Mouse (Mus musculus) stomach, postnatal 0 days (tissue): ENCODE results near the gene Crybb3. TPM values are rescaled to one million over a fixed set of nuclear protein-coding genes. Genes with fewer than 3 reads are reported as not detected.
"Not testable (repeated sequence)": the region's sequence is repeated elsewhere in the genome, so short reads cannot be mapped to it uniquely, and the experiment has no call there.

ENCODE experiments used
- ATAC-seq: fragments of 200-750 bp; cut with Nextera tagmentation; 2 replicates; pipeline ENCODE4 v1.8.0; 2017; ENCODE audit not compliant: low FRiP score, low TSS enrichment
- DNase-seq: peaks from one replicate; pipeline ENCODE4 v3.0.0-alpha.2; 2016; ENCODE audit warnings: low spot score
- H3K27ac ChIP-seq: fragments of 300-500 bp; sonication (generic); replicated peaks from 2 replicates; pipeline ENCODE4 v1.5.1; 2014; ENCODE audit warnings: mild to moderate bottlenecking, control low read depth
- H3K27me3 ChIP-seq: fragments of 300-500 bp; sonication (generic); 2 replicates; pipeline ENCODE4 v1.6.1; 2014; ENCODE audit warnings: low read length; ENCODE audit not compliant: control insufficient read depth, insufficient read depth
- H3K36me3 ChIP-seq: fragments of 300-500 bp; sonication (generic); 2 replicates; pipeline ENCODE4 v1.6.1; 2014; ENCODE audit warnings: low read length, mixed read lengths; ENCODE audit not compliant: control insufficient read depth, insufficient read depth
- H3K4me1 ChIP-seq: fragments of 300-500 bp; sonication (generic); replicated peaks from 2 replicates; pipeline ENCODE4 v1.6.1; 2014; ENCODE audit warnings: antibody characterized with exemption; ENCODE audit not compliant: control insufficient read depth, insufficient read depth
- H3K4me2 ChIP-seq: fragments of 300-500 bp; sonication (generic); replicated peaks from 2 replicates; pipeline ENCODE4 v1.6.1; 2014; ENCODE audit warnings: low read depth, mild to moderate bottlenecking, control low read depth, moderate library complexity
- H3K4me3 ChIP-seq: fragments of 300-500 bp; sonication (generic); 2 replicates; pipeline ENCODE4 v1.5.1; 2014; ENCODE audit warnings: low read depth, low read length, control low read depth
- H3K9ac ChIP-seq: fragments of 300-500 bp; sonication (generic); 2 replicates; pipeline ENCODE4 v1.6.1; 2014; ENCODE audit warnings: mild to moderate bottlenecking, low read length, control low read depth, mixed read lengths
- H3K9me3 ChIP-seq: fragments of 300-500 bp; sonication (generic); 2 replicates; pipeline ENCODE4 v1.6.1; 2016; ENCODE audit warnings: low read length; ENCODE audit not compliant: control insufficient read depth
- CTCF ChIP-seq: IDR thresholded peaks from 2 replicates; pipeline ENCODE4 v1.5.1; 2016; ENCODE audit warnings: antibody characterized with exemption, low read depth, mild to moderate bottlenecking, moderate library complexity
- EP300 ChIP-seq: optimal IDR thresholded peaks from 2 replicates; pipeline ENCODE3; 2016; ENCODE audit warnings: antibody characterized with exemption
- WGBS: fragments of 180-500 bp; shearing (Covaris S2); extraction: QIAGEN DNeasy Blood & Tissue Kit; methylation state at CpG from one replicate; pipeline ENCODE4 v1.1.7; 2014; 5-methylcytosine and 5-hydroxymethylcytosine counted together
- polyA plus RNA-seq: library from polyadenylated mRNA; unstranded; fragments of >200 nt; fragmentation: Nextera tagmentation; extraction: Ambion mirVana; gene quantifications from 2 replicates; pipeline ENCODE4 v1.2.1, GENCODE M21; 2015

The Crybb3 gene
- polyA plus RNA-seq, 1 experiment from 2014 or later, result 0.52 TPM

- 0 out of 2 replicates have a peak, but pooled peaks cover 5% of the 10 kb centered on the region for H3K4me1 ChIP-seq
- no peak for DNase-seq
Observed at GRCm38 (mm10) chr5:113114264-113115225, 33.2 kb upstream of the Crybb3 start.

GRCm38 (mm10) chr5:113113120-113113519 lies 31.7 kb upstream of the Crybb3 start:
- TF ChIP-seq CTCF, result no peak
- no peak for TF ChIP-seq EP300
- ATAC-seq, result peak; percentile 71
- no peaks in the 10 kb centered on the region for H3K36me3 ChIP-seq
- DNase-seq, result peak; percentile 81
- no peaks in the 10 kb centered on the region for H3K9me3 ChIP-seq
- H3K27me3 ChIP-seq, result no peaks in the 10 kb centered on the region
- 21% methylated on average over 5 of the region's 5 CpGs for WGBS
- 0 out of 2 replicates have a peak, but pooled peaks cover 5% of the 10 kb centered on the region for H3K4me1 ChIP-seq
- no peak overlapping the region for H3K9ac ChIP-seq
- peak overlapping the region; percentile 58; the same call in 1 of the 2 replicates for H3K27ac ChIP-seq
- H3K4me2 ChIP-seq, result no peak overlapping the region
- no peak overlapping the region for H3K4me3 ChIP-seq

More at GRCm38 (mm10) chr5:113114264-113115225, 33.2 kb upstream of the Crybb3 start:
- H3K4me2 ChIP-seq, result no peak overlapping the region
- 35% methylated on average over 20 of the region's 20 CpGs for WGBS
- H3K4me3 ChIP-seq, result no peak overlapping the region
- H3K9ac ChIP-seq, result peak overlapping the region; percentile 31; the same call in 1 of the 2 replicates
- TF ChIP-seq CTCF (no peak), EP300 (no peak)
- H3K9me3 ChIP-seq, result no peaks in the 10 kb centered on the region
- H3K36me3 ChIP-seq, result no peaks in the 10 kb centered on the region
- H3K27ac ChIP-seq, result peak overlapping the region; percentile 73
- no peak; the same call in 1 of the 2 replicates for ATAC-seq
- no peaks in the 10 kb centered on the region for H3K27me3 ChIP-seq

DNA sequence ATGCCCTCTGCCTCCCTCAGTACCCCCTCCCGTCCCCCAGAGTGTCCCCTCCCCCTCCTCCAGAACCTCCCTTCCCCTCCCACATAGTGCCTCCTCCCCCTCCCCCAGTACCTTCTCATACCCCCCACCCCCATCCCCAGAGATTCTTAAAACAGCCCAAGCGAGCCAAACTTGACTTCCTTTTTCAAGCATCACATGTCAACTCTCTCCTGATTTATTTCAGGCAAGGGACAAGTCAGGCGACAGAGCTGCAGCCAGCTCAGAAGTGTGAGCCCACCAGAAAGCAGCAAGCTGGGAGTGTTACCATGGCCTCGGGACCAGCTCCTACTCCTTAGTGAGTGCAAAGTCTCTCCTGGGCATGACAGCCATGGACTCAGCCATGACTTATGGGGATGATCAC lies 30.0 kb upstream of the Crybb3 start:
- no peak for DNase-seq
- Histone ChIP-seq H3K4me3 (no peak overlapping the region), H3K27me3 (no peaks in the 10 kb centered on the region), H3K9me3 (no peaks in the 10 kb centered on the region), H3K9ac (no peak overlapping the region), H3K27ac (no peak overlapping the region), H3K4me1 (0 out of 2 replicates have a peak, but pooled peaks cover 5% of the 10 kb centered on the region), H3K4me2 (no peak overlapping the region), H3K36me3 (no peaks in the 10 kb centered on the region)
- TF ChIP-seq EP300 (no peak), CTCF (no peak)
- no peak for ATAC-seq
- 21% methylated on average over 4 of the region's 4 CpGs for WGBS

DNA sequence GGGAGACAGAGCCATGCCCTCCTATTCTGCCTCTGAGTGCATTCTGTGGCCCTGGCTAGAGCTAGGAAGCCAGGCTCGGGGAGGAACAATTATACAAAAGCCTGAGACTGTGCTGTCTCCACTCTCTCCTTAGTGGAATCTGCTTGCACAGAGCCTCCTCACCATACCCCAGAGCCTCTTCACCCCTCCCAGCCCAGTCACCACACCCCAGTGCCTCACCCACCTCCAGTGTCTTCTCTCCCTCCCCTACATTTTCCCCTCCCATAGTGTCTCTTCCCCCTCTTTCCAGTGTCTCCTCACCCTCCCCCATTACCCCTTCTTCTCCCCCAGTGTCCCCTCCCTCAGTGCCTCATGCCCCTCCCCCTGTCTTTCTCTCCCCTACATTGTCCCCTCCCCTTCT lies 29.5 kb upstream of the Crybb3 start:
- DNase-seq (no peak), ATAC-seq (no peak)
- Histone ChIP-seq H3K27me3 (no peaks in the 10 kb centered on the region), H3K4me1 (0 out of 2 replicates have a peak, but pooled peaks cover 5% of the 10 kb centered on the region), H3K9ac (no peak overlapping the region), H3K4me3 (no peak overlapping the region), H3K27ac (peak overlapping the region; percentile 30; the same call in 1 of the 2 replicates), H3K9me3 (no peaks in the 10 kb centered on the region), H3K36me3 (no peaks in the 10 kb centered on the region), H3K4me2 (no peak overlapping the region)
- TF ChIP-seq CTCF (no peak), EP300 (no peak)
- 0% methylated on average over 1 of the region's 1 CpGs for WGBS

- 91% methylated on average over 2 of the region's 2 CpGs for WGBS
- not testable (repeated sequence) for H3K27me3 ChIP-seq, H3K4me2 ChIP-seq, H3K4me3 ChIP-seq, ATAC-seq, H3K36me3 ChIP-seq, H3K27ac ChIP-seq, H3K9ac ChIP-seq, H3K9me3 ChIP-seq, DNase-seq, H3K4me1 ChIP-seq
- peak; percentile 69 for TF ChIP-seq CTCF
Observed at GRCm38 (mm10) chr5:113109651-113110050, 28.3 kb upstream of the Crybb3 start.
